Mouse (Mus musculus) embryo, embryonic 9.5 days (tissue): ENCODE measurements at regions not wholly inside any gene's neighbourhood (a gene's known extent, or its start where the extent isn't known, plus 50 kb on each side); places are given as distances from the start of the nearest gene placed in this dataset.

ENCODE experiments used
- DNase-seq: peaks from one replicate; pipeline ENCODE4 v3.0.0-alpha.2; 2017; ENCODE audit errors: extremely low spot score

GRCm38 (mm10) chr4:23490224-23490623, 1002.1 kb upstream of the Pou3f2 start:
- peak; percentile 43 for DNase-seq

DNA sequence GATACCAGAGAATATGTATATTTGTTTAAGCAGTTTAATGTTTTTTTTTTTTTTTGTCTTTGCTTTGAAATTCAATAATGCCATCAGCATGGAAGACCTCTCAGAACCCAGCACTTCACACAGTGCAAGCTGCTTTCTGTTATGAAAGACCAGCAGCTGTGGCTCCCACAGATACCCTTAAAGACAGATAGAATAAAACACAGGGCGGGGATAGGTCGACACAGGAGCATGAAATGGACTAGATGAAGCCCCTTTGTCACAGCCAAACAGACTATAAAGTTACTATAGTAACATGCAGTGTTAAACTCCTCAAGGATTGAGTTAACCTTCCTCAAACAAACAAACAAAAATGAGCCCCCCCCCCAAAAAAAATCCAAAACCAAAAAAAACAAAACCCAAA, 1003.1 kb upstream of the Pou3f2 start:
- peak; percentile 15 for DNase-seq

DNA sequence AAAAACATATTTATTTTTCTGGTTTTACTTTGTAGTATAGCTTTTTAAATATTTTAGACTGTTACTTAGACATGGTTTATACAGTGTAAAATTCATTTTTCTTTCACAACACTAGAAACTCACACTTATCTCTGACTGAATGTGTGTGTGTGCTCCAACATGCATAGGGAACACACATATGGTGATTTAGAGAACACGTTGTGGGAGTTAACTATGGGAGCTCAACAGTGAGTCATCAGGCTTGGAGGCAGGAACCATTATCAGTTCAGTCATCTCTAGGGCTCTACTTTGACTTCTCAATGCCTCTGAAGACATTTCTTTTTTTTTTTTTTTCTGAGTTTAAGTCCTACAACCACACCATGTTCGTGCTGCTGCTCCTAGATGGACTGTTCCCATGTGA, 997.5 kb upstream of the Mms22l start:
- DNase-seq, result no peak

DNA sequence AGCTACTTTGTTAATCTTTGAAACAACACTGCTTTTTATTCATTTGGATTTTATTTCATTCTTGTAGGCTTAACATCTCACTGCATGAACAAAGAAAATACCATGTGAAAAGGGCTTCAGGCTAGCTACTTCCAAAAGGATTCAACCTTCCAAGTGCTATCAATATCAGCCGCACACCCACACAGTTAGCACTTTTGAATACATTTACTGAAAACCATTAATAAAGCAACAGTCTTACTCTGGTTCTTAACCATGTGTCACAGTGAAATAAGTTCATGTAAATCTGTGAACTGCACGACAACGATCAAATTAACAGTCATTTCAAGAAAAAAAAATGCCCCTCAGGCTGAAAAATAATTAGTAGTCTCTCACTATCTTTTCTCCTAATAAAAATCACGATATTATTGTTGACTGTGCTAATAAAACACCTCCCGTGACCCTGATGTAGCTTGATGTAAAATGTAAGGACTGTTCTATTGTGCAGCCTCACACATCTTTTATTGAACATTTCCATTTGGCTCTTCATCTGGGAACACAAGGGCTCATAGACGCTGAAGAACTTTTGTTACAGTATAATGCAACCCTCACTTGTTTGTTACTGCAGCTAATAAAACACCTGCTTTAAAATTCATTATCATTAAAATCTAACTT, 991.4 kb upstream of the Mms22l start:
- DNase-seq, result no peak

DNA sequence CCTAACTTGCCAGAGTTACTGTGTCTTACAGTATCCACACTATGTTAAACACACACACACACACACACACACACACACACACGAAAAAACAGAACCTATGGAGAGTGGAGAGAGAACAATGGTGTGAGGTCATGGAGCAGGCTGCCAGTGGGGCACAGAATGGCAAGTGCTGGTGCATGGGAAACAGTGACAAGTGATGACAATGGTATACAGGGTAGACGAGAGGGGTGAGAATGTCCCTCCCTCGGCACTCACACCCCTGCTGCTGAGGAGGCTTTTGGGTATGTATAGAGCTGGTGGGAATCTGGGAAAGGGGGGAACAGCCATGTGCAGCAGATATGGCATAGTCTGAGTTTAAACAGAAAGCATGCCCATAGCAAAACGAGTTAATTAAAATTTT, 985.4 kb upstream of the Mms22l start:
- DNase-seq, result no peak

DNA sequence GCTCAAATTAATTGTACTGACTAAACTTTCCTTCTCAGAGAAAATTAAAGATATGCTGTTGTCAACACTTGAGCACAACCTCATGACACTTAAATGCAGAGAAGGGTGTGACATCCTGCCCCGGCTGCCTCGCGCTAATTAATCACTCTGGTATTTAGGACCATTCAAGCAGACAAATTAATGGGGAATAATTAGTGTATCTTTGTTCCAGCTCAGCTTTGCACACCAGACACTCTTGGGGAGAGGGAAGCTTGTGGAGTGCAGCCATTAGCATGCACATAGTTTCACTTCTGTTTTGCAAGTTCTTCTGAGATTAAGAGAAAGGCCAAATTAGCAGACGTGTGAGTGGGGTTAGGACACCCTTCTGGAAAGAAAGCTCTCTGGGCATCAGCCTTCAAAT, 984.2 kb upstream of the Mms22l start:
- DNase-seq, result no peak

- no peak for DNase-seq
These were observed 982.3 kb upstream of the Mms22l start for GRCm38 (mm10) chr4:23513939-23514338.
